Mouse (Mus musculus) midbrain, embryonic 12.5 days (tissue): ENCODE data around the gene Arg2. TPM values are rescaled to one million over a fixed set of nuclear protein-coding genes. Genes with fewer than 3 reads are reported as not detected.

ENCODE experiments used
- polyA plus RNA-seq: library from polyadenylated mRNA; unstranded; fragments of >200 nt; fragmentation: Nextera tagmentation; extraction: Ambion mirVana; gene quantifications from 2 replicates; pipeline ENCODE4 v1.2.1, GENCODE M21; 2016

Arg2 gene
- polyA plus RNA-seq, 1 experiment from 2014 or later = 9.7 TPM

Other genes with a start within 250 kb of the Arg2 start
- gene Plek2, start 223.8 kb upstream of the Arg2 start, polyA plus RNA-seq = 1.4 and 2.3 TPM in 2 replicates
- 17.3 and 21.4 TPM in 2 replicates for gene Tmem229b, start 123.2 kb upstream of the Arg2 start, polyA plus RNA-seq
- gene Plekhh1, start 101.6 kb upstream of the Arg2 start, polyA plus RNA-seq = 8.1 and 8.2 TPM in 2 replicates
- gene Pigh, start 41.1 kb upstream of the Arg2 start, polyA plus RNA-seq = 26.2 and 30.4 TPM in 2 replicates
- gene Vti1b, start 41.9 kb downstream of the Arg2 start, polyA plus RNA-seq = 113 and 115 TPM in 2 replicates
- 28.3 and 28.4 TPM in 2 replicates for gene Rdh11, start 61.5 kb downstream of the Arg2 start, polyA plus RNA-seq
- 1.8 and 2.1 TPM in 2 replicates for gene Rdh12, start 78.1 kb downstream of the Arg2 start, polyA plus RNA-seq
- 13.7 and 18.4 TPM in 2 replicates for gene Zfyve26, start 165.5 kb downstream of the Arg2 start, polyA plus RNA-seq
- 6.5 and 7.6 TPM in 2 replicates for gene Rad51b, start 166.5 kb downstream of the Arg2 start, polyA plus RNA-seq